Mouse (Mus musculus): ENCODE results near the gene Fbxo3. TPM values are rescaled to one million over a fixed set of nuclear protein-coding genes. Genes with fewer than 3 reads are reported as not detected.

The Fbxo3 gene
- 8.1 TPM for polyA plus RNA-seq (2015; fragmentation: Illumina TruSeq; extraction: RNeasy Lipid Tissue Mini Kit (QIAGEN cat#74804); ENCODE audit: insufficient read depth, low read depth, low replicate concordance)

GRCm38 (mm10) chr2:104027458-104028138 lies at the start of gene Fbxo3:
Gene Fbxo3, plus strand, starts transcription at chr2:104027721.

GRCm38 (mm10) chr2:104028139-104028723 lies 710 bp downstream of the Fbxo3 start, which contains the start of gene 4931422A03Rik:
Gene 4931422A03Rik, minus strand, starts transcription at chr2:104028361.

GRCm38 (mm10) chr2:104065526-104065925 lies 38.0 kb downstream of the Fbxo3 start, which contains the start of gene Gm10912:
Gene Gm10912, plus strand, starts transcription at chr2:104065826.

DNA sequence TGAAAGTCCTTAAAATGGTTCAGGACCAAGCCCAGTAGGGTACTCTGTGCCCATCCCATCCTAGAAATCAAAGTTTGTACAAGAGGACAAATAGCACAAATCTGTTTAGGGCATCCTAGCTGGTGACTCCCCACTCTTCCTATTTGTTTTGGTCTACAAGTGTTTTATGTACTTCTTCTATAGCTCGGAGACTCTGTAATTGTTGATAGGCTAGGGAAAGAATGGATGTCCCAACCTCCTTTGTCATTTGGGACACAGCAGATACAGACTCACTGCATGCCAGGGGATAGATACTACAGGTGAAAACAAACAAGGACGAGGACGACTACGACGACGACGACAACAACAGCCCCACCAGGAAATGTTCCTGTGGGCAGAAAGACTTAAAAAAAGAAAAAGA lies 40.9 kb downstream of the Fbxo3 start, which contains the start of gene Gm10799:
Gene Gm10799 (minus strand): TSS at position 101 of the 400 bp plus-strand sequence.

GRCm38 (mm10) chr2:104069704-104070185 lies 42.2 kb downstream of the Fbxo3 start, which contains the start of gene Cd59b:
Gene Cd59b, plus strand, starts transcription at chr2:104069849.

GRCm38 (mm10) chr2:104095741-104096213 lies 68.3 kb downstream of the Fbxo3 start, which contains the start of gene Cd59a:
Gene Cd59a, plus strand, starts transcription at chr2:104095801.

Other genes starting within 250 kb of the Fbxo3 start
- gene Caprin1, start 230.1 kb upstream of the Fbxo3 start, polyA plus RNA-seq (2015; fragmentation: Illumina TruSeq; extraction: RNeasy Lipid Tissue Mini Kit (QIAGEN cat#74804); ENCODE audit: insufficient read depth, low read depth, low replicate concordance) = 25.7 TPM
- gene Lmo2, start 69.7 kb upstream of the Fbxo3 start, polyA plus RNA-seq (2015; fragmentation: Illumina TruSeq; extraction: RNeasy Lipid Tissue Mini Kit (QIAGEN cat#74804); ENCODE audit: insufficient read depth, low read depth, low replicate concordance) = 10.4 TPM
- not detected for gene 4931422A03Rik, start 640 bp downstream of the Fbxo3 start, polyA plus RNA-seq (2015; fragmentation: Illumina TruSeq; extraction: RNeasy Lipid Tissue Mini Kit (QIAGEN cat#74804); ENCODE audit: insufficient read depth, low read depth, low replicate concordance)
- gene Gm10912, start 38.1 kb downstream of the Fbxo3 start, polyA plus RNA-seq (2015; fragmentation: Illumina TruSeq; extraction: RNeasy Lipid Tissue Mini Kit (QIAGEN cat#74804); ENCODE audit: insufficient read depth, low read depth, low replicate concordance) = not detected
- gene Gm10799, start 40.8 kb downstream of the Fbxo3 start, polyA plus RNA-seq (2015; fragmentation: Illumina TruSeq; extraction: RNeasy Lipid Tissue Mini Kit (QIAGEN cat#74804); ENCODE audit: insufficient read depth, low read depth, low replicate concordance) = not detected
- 2.3 TPM for gene Cd59b, start 42.1 kb downstream of the Fbxo3 start, polyA plus RNA-seq (2015; fragmentation: Illumina TruSeq; extraction: RNeasy Lipid Tissue Mini Kit (QIAGEN cat#74804); ENCODE audit: insufficient read depth, low read depth, low replicate concordance)
- gene Cd59a, start 68.1 kb downstream of the Fbxo3 start, polyA plus RNA-seq (2015; fragmentation: Illumina TruSeq; extraction: RNeasy Lipid Tissue Mini Kit (QIAGEN cat#74804); ENCODE audit: insufficient read depth, low read depth, low replicate concordance) = 6.0 TPM
- not detected for gene A930018P22Rik, start 95.0 kb downstream of the Fbxo3 start, polyA plus RNA-seq (2015; fragmentation: Illumina TruSeq; extraction: RNeasy Lipid Tissue Mini Kit (QIAGEN cat#74804); ENCODE audit: insufficient read depth, low read depth, low replicate concordance)

Data from pancreas, adult 10 weeks (tissue).